Mouse (Mus musculus): Measurements from ENCODE around the gene Mgll.
A peak's percentile ranks its signal among the peaks of the same experiment; 100 is the strongest.

The Mgll gene

DNA sequence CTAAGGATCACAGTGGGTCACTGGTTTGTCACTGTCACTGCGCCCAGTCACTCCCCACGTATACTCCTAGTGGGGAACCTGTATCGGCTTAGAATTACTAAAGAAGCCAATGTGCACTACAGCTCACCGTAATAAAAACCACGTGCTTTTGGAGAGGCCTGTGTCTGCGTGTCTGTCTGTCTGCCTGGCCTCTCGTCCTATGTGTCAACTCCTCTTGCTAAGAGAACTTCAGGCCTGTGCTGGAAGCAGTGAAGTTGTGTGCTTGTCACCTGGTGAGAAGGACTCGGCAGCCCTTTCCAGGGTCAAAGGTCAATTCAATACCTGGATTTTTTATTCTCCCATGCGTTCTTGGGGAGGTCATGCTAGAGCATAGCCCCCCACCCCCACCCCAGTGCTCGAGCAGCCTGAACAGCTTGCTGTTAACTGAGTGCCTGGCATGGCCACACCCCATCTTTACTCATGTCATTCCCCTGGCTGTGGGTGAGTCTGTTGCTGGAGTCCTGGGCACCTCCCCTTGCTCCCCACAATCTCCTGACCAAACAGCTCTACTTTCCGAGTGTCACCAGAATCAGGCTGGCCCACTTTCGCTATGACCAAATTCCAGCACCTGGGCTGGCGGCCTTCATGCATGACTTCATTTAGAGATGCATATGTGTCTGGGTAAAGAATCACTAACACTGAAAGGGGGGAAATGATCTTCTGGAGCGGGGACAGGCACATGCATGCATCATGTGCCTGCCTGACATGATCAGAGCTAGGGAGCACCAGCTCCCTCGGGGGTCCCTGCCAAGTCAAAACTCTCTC is 104.2 kb downstream of the Mgll start:
- DNase-seq (ENCODE audit: low spot score in 2 of 2) = no peak

DNA sequence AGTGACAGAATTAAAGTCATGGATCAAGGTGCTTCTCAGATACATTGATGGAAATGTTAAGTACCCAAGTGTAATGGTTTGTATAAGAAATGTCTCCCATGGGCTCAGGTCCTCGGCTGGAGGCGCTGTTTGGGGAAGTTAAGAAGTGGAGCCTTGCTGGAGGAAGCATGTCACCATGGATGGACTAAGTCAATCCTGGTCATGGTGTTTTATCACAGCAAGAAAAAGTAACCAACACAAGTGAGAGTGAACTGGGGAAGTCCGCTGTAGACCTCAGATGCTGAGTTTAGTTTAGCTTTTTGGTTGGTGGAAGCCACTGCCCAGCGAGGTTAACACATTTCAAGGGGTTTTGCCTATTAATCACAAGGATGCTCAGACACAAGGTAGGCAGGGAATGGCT is 105.4 kb downstream of the Mgll start:
- no peak for DNase-seq (ENCODE audit: low spot score in 2 of 2)

DNA sequence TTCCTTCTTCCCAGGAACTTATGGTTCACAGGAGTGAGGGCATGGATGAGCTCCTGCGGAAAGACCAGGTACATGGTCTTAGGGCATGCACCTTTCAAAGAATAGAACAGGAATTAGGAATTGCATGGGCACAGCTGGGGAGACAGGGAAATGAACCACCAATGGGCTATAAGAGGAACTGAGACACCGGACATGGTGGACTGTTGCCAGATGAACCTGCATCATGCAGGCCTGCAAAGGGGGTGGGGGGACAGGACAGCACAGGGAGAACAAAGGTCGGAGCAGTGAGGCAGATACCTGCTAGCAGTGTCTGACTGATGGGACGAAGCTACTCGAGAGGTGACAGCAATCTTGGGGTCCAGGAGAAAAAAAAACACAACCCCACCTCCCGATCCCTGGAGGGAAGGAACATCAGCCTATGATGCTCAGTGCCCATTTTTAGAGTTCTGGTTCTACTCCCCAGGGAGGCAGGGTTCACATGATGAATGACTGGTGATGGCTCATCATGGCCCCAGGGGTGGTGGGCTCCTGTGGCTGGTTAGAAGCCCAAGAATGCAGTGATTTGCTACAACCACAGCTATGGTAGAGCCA is 106.0 kb downstream of the Mgll start:
- DNase-seq (ENCODE audit: low spot score in 2 of 2) = no peak

DNA sequence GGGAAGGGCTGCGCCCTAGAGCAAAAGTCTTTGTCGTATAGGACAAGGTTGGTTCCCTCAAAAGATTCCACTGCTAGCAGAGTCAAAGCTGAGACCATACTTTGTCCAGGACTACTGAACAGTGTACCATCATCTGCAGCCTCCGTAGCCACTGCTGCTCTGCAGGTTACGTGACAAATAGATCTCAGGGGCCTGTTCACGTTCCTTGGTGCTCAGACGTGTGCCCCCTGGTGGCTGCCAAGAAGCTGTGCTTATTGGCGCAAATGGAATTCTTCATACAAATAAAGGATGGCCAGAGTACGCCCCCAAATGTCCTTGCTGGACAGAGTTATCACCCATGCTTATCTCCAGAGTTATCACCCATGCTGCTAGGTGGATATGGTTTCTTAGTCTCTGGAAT is 107.2 kb downstream of the Mgll start:
- no peak for DNase-seq (ENCODE audit: low spot score in 2 of 2)

DNA sequence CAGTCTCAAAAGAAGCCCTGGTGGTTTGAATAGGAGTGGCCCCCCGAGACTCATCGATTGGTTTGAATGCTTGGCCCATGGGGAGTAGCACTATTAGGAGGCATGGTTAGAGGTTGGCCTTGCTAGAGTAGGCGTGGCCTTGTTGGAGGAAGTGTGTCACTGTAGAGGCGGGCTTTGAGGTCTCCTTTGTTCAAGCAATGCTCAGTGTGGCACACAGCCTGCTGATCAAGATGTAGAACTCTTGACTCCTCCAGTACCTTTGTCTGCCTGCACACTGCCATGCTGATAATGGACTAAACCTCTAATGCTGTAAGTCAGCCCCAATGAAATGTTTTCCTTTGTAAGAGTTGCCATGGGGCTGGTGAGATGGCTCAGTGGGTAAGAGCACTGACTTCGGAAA is 108.5 kb downstream of the Mgll start:
- no peak for DNase-seq (ENCODE audit: low spot score in 2 of 2)

DNA sequence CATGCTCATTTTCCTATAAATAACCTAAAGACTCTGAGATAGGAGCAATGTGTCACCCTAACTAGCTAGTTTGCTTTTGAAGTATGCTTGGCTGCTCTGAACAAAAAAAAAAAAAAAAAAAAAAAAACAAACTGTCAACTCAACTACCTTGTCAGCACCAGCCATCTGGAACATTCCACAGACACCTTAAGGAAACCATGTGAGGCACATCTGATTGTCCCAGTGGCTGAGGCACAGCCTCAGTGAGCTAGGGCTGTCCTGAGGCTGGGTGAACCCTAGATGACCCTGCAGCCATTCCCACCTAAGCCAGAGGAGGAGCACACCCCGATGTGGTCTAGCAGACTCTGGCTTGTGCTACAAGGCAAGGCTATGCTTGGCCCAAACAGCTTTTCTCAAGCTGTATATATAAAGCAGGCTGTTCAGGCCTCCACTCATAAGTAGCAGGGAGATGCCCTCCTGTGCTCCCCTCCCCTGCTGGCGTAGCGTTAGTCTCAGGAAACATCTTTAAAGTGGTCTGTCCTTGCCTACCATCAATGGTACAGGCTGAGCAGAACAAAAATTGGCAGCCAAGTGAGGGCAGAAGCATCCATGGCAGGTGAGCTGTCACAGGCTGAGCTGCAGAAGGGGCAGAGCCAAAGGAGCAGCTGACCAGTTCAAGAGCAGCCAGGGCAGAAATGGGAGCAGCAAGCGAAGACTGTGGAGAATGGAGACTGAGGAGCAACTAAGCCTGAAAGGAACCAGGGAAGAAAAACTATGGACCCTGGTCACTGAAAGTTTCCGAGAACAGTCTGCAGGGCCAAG is 109.3 kb downstream of the Mgll start:
- DNase-seq (ENCODE audit: low spot score in 2 of 2) = no peak

DNA sequence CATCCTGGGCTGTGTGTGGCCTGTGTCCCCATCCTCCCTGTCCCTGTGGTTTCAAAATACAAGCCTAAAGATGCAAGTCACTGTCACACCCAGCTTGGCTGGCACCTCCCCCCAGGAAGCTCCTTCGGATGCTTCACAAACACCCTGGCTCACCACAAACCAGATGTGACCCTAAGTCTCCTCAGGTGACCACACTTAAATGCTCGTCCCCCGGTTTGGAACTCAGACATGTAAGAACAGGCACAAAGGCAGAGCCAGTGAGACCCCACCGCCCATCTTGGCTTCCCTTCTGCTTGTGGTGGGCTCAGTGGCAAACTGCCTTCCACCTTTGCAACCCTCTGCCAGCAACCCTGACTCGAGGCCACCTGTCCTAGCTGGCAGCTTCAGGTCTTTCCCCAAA is 110.8 kb downstream of the Mgll start:
- DNase-seq (ENCODE audit: low spot score in 2 of 2) = no peak

DNA sequence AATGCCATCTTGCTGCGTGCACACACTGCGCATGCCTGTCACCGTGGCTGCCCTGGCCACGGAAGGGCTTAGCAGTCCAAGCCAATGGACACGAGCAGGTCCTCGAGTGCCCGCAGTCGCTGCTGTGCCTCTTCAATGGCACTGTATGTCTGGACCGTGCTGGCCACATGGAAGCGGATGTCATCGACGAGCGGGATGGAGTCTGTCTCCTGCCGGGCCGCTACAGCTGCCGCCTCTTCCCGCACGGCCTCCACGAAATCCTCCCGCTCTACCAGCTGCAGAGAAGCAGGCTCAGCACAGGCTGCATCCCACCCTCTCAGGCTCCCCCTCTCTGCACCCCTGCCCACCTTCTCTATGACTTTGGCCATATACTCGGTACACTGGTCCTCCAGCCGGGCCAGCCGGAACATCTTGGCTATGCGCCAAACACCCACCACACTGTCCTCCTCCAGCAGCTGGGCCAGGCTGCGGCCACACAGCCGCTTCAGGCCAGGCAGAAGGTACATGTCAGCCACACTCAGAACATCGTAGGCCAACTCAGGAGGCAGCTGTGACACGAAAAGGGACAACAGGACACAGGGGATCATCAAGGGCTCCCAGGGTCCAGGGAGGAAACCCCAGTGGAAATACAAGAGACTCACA is 112.1 kb downstream of the Mgll start:
- DNase-seq (ENCODE audit: low spot score in 2 of 2) = no peak

DNA sequence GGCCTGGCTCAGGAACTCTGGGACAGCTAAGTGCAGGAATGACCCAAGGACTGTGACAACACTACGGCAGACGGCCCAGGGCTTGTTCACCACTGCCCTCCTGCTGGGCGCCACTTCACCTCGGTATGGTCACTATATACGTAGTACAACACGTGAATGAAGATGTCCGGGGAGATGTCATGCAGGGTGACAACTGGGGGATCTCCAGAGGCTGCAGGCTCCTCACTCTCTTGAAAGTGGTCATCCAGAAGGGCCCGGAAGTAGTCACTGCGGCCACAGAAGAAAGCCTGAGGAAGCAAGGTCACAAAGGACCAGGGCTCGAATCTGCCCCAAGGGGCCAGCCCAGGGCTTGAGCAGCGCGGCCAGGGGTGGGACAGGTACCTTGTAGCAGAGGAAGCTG is 113.8 kb downstream of the Mgll start:
- no peak for DNase-seq (ENCODE audit: low spot score in 2 of 2)

DNA sequence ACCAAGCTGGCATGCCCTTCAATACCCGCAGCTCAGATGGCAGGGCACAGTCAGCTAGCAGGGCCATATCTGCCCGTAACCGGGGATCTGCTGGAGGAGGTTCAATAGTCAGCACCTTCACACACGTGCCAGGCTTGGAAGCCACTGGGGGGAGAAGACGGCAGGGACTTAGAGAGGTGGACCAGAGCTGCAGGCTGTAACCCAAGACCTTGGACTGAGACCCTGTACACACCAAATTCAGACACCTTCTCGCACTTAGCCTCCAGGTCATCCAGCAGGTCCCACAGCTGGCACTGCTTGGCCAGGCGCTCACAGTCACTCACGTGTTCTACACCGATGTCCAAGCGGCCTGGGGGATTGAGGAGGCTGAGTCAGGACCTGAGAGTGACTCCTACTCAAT is 114.4 kb downstream of the Mgll start:
- DNase-seq (ENCODE audit: low spot score in 2 of 2) = no peak

DNA sequence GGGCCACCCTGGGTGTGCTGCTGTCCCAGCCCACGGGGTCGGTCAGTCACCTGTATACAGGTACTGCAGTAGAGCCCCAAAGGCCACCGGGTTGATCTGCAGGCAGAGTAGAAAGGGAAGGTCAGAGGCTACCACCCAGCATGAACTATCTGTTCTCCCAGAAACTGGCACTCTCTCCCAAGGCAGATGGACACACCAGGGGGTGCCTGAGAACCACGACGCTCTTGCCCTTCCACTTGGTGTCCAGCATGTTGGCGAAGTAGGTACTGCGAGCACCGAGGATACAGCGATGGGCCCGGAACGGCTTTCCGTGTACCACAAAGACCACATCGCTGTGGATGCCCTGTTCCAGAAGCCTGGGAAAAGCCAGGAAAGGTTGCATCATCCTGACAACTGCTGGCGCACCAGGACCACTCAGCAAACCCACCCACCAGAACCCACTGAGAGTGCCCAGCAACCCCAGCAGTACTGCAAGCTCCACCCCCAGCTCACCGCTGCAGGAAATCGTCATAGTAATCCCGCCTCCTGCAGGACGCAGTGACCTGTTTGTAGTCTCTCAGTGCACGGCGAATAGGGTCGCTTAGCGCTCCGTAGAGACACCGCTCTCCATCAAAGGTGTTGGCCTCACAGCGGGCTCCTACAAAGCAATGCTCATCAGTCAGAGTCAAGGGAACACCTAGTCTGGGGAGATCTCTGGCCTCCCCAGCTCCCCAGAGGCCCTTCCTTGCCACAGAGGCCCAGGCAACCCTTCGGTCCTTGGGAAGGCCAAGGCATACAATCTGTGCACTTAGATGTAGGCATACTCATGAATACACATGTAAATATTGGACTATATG is 115.1 kb downstream of the Mgll start:
- no peak for DNase-seq (ENCODE audit: low spot score in 2 of 2)

DNA sequence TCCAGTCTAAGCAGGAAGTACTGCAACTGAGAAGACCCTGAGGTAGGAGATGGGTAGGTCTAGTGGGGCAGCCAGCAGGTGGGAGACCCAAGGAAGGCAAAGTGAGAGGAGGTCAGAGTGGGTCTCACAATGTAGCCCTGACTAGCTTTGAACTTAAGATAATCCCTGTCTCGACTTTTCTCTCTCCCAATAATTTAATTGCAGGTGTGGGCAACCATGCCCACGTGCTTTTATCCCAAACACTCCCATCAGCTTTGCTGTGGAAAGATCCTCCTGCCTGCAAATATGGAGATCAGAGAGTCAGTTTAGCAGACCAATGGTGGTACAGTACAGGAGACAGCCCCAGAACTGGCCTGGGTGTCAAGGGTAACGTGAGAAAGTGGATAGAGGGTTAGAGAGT is 116.0 kb downstream of the Mgll start:
- DNase-seq (ENCODE audit: low spot score in 2 of 2) = no peak

DNA sequence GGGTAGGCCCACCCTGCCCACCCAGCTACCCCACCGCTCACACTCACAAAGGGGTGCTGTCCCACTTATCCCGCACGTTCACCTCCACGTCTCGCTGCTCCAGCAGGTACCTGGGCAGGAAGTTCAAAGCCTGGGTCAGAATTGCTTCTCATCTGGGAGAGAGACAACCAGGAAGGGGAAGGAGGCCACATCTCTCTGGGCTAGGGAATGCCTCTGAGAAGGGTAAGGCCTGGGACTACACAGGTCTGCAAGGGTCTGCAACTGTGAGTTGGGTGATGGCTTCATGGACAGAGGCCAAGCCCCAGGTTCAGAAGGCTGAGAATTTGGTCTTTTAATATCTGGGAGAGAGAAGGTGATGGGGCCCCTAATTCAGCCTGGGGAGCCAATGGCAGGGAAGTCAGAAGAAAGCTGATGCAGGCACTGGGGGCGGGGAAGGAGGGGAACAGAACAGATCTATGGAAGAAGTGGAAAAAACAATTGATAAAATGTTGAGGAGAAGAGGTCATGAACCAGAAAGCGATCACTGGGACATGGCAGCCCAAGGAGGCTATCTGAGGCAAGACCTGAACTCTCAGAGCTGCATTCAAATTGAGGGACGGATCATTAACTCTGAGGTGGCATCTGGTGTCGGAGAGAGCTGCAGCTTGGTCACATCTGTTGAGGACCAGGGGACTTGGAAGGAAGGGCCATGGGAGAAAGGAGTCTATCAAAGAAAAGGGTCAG is 116.7 kb downstream of the Mgll start:
- DNase-seq (ENCODE audit: low spot score in 2 of 2) = no peak

DNA sequence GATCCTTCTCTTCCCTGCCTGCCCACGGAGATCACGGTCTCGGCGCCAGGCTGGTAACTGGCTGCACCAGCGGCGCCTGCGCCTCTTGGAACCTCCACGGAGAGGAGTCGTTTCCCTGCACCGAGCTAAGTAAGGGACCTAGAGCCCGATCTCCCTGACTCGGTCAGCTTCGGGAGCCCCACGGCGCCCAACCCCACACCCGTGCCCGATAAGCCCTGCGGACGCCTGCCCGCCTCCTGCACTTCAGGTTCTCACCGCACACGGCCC is 117.2 kb downstream of the Mgll start:
- DNase-seq (ENCODE audit: low spot score in 2 of 2) = no peak

DNA sequence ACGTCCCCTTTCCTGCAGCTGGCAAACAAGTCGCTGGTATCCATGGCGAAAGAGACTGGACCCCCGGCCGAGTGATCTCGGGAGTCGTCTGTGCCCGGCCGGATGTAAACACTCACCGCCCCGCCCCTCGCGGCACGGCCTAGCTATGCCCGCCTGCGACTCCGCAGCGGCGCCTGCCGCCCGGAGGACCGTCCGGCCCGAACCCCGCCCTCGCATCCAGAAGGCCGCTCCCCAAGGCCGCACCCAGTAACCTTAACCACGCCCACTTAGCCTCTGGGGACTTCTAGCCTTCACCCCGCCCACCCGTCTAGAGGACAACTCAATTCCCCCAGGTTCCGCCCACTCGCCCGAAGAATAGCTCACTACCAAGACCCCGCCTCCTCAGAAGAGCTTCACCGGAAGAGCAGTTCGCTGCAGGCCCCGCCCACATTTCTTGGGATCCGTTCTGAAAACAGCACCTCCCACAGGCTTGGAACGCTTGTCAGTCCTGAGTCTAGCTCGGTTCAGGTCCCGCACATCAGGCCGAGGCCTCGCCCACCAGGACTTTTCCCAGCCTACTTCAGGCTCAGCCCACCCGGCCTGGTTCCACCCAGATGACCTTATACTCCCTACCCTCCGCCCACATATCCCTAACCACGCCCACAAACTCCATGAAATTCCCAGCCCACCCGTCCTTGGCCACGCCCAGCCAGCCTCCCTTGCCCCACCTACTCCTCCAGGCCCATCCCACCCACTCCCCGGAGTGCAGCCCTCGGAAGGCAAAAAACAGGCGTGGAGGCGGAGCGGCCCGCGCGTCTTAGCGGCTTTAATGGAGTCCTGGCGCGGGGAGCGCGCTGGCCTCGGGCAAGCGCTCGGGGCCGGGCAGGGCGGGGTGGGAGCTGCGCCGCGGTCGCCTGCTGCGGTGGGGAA is 117.8 kb downstream of the Mgll start, which contains the start of gene Abtb1:
Abtb1 (minus strand) TSS at position 204 of the 909 bp plus-strand sequence.
- peak; percentile 99 for DNase-seq (ENCODE audit: low spot score in 2 of 2)

DNA sequence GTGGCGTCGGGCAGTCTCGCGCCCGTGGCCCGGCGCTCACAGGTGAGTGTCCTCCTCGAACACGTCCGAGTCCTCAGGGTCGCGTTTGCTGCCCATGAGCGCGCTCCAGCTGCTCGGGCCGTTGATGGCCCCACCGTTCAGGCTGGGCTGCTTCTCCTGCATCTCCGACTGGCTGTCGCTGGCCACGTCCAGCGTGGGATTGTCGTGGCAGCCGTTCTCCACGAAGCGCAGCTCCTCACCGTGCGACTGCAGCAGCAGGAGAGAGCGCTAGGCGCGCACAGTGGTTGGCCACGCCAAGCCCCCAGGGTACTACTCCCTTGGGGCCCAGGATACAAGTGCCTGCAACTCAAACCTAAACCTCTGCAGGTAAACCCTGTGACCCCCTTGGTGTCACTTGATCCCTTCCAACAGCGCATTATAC is 118.5 kb downstream of the Mgll start:
- DNase-seq (ENCODE audit: low spot score in 2 of 2) = peak in 1 of 2 experiments; percentile 51

DNA sequence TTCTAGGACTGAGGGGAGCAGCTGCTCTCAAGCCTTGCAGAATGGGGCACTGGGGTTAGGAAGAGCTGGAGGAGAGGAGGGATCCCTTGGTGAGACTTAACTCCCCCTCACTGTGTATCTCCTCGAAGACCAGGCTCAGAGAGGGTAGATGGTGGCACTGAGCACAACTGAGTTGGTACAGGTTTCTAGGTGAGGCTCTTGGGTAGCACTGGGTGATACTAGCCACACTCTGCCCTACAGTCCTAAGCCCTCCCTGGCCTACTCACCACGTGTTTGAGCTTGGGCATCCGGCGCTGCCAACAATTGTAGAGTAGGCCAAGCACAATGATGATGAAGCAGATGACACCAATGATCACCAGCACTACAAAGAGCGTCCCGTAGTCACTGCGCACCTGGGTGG is 119.0 kb downstream of the Mgll start:
- DNase-seq (ENCODE audit: low spot score in 2 of 2) = no peak

DNA sequence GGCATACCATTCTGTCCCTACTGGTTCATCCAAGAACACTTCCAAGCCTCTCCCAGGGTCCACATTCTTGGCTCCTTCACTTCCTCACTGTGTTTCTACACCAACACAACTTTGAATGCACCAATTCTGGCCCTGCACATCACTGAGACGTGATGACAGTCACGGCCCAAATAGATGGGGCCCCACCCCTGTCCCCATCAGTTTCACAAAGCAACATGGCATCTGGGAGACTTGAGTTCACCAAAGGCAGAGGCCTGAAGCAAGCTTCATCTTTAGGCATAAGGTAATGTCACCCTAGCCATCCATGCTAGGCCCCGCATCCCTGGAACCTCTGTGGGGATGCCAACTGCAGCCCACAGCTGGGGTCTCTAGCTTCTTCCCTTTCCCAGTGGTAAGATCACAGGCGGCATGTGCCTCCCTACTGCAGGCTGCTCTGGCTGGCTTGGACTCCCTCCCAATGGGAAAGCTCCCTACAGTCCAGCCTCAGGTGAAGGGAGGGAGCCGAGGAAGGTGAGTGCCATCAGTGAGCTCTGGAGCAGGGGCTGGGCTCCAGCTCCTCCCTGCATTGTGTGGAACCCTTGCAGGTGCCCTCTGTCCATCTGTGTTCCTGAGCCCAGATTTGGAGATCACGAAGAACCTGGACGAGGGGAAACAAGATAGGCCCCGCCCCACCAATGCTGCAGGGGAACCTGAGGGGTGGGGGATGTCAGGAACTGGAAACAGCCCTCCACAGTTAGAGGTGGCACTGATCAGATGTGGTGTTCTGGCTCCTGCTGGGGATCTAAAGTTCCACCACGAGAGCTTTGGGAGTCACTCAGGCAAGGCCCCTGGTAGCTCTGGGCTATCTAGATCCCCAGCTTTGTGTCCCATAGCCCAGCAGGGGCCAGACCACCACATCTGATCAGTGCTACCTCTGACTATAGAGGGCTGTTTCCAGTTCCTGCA is 119.8 kb downstream of the Mgll start:
- DNase-seq (ENCODE audit: low spot score in 2 of 2) = no peak
